Mouse (Mus musculus) brain, embryonic 14.5 days (tissue): ENCODE results near the gene Ribc2. TPM values are rescaled to one million over a fixed set of nuclear protein-coding genes. Genes with fewer than 3 reads are reported as not detected.
A peak's percentile ranks its signal among the peaks of the same experiment; 100 is the strongest.

Experiments used
- DNase-seq: peaks from one replicate; pipeline ENCODE4 v3.0.0-alpha.2; 2011; ENCODE audit warnings: low read depth
- CTCF ChIP-seq: fragments of 200-500 bp; IDR thresholded peaks from 2 replicates; pipeline ENCODE4 v1.5.1; 2012; ENCODE audit warnings: inconsistent platforms, mild to moderate bottlenecking, moderate library complexity, borderline replicate concordance; ENCODE audit not compliant: insufficient read depth, insufficient read length; ENCODE audit errors: extremely low read depth
- POLR2A ChIP-seq: fragments of 200-500 bp; IDR thresholded peaks from 2 replicates; pipeline ENCODE4 v1.6.1; 2012; ENCODE audit warnings: mild to moderate bottlenecking, inconsistent platforms, borderline replicate concordance; ENCODE audit not compliant: poor library complexity, insufficient read depth, insufficient read length, severe bottlenecking; ENCODE audit errors: extremely low read depth
- polyA plus RNA-seq: library from polyadenylated mRNA; depleted of rRNA; stranded (reverse); fragments of >200 nt; gene quantifications from 2 replicates; pipeline ENCODE4 v1.2.3, GENCODE M21; 2012

Ribc2 gene
- polyA plus RNA-seq, 1 experiment, result 0.59 TPM

- DNase-seq, result no peak
- no peak for TF ChIP-seq POLR2A
- no peak for TF ChIP-seq CTCF
Observed at GRCm38 (mm10) chr15:85154091-85154490, 22.2 kb downstream of the Ribc2 start.

DNA sequence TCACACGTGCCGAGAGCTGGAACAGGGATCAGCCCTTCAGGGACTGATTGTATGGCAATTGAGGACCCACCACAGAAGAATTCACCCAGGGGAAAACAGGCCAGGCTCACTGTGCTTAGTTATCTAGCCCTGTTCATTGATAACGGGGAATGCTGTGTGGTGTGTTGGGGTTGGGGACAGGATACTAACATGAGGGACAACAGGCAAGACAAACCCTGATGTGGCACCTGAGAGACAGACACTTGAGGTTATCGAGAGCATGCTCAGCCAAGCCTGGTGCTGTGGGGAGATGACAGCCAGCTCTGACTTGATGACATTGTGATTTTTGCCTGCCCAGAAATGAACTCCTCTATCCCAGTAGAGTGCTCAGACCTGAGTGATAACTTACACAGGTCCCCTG lies 24.3 kb downstream of the Ribc2 start:
- DNase-seq, result no peak
- TF ChIP-seq CTCF, result no peak
- no peak for TF ChIP-seq POLR2A

- TF ChIP-seq POLR2A (no peak), CTCF (no peak)
Observed at GRCm38 (mm10) chr15:85161416-85161815, 29.5 kb downstream of the Ribc2 start.

GRCm38 (mm10) chr15:85162693-85163663 lies 31.1 kb downstream of the Ribc2 start:
- no peak for TF ChIP-seq CTCF
- TF ChIP-seq POLR2A, result no peak
- DNase-seq, result peak; percentile 13

More at GRCm38 (mm10) chr15:85161416-85161815, 29.5 kb downstream of the Ribc2 start:
- no peak for DNase-seq

GRCm38 (mm10) chr15:85166433-85166933 lies 34.6 kb downstream of the Ribc2 start:
- peak; percentile 79 for DNase-seq
- no peak for TF ChIP-seq CTCF
- TF ChIP-seq POLR2A, result no peak

DNA sequence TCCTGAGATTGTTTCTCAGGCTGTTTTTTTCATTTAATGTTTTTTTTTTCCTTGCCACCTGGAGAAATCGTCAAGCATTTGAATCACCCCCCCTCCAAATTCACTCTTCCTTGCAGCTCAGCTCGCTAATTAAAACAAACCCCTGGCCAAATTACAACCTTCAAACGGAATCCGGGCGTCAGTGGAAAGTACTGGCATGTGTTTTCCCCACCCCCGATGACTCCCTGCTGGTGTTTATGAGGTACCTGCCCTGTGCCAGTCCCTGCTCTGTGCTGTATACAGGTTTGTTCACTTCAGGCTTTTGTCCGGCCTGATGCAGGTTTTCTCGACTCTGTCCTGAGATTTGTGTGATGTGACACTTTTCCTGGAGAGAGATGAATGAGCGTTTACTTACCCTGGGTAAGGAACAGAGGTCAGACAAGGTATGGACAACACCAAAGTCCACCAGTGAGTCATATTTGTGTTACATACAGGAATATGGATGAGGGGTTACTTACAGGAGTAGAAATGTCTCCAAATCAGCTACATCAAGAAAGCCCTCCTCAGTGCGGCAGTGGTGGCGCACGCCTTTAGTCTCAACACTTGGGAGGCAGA lies 35.3 kb downstream of the Ribc2 start:
- DNase-seq, result peak; percentile 54

DNA sequence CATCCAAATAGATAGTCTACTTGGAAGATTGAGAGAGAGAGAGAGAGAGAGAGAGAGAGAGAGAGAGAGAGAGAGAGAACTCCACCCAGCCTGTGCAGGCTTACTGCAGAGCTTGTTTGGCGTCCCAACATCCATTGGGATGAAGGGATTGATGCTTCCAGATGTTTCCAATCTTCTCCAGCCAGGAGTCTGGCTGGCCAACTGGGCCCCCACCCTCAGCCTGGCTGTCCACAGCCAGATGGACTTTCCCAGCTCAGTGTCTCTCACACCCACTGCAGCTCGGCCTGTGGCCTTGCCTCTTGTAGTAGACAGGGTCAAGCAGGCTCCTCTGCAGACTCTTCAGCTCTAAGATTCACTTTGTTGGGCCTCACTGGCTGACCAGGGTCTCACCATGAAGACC lies 40.2 kb downstream of the Ribc2 start:
- no peak for DNase-seq
- TF ChIP-seq POLR2A, result no peak
- TF ChIP-seq CTCF, result no peak

More for the DNA sequence above, 35.3 kb downstream of the Ribc2 start:
- TF ChIP-seq POLR2A, result no peak
- no peak for TF ChIP-seq CTCF

DNA sequence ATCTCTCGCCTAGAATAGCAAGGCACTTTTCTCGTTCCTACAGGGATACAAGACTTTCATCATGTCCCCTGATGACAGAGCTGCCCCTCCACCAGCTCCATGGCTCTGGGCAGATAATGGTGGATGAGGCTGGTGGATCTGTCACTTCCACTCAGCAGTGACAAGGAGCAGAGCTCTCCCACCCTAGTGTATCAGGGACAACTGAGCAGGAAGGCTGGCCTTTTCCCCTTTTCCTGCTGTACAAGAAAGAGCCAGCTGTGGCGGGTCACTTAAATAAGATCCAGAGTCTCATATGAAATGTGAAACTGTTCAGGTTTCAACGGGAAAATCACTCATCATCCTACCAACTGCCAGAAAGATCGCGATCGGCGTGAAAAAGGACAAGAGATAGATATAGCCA lies 41.5 kb downstream of the Ribc2 start:
- peak; percentile 6 for DNase-seq
- TF ChIP-seq POLR2A (no peak), CTCF (no peak)

DNA sequence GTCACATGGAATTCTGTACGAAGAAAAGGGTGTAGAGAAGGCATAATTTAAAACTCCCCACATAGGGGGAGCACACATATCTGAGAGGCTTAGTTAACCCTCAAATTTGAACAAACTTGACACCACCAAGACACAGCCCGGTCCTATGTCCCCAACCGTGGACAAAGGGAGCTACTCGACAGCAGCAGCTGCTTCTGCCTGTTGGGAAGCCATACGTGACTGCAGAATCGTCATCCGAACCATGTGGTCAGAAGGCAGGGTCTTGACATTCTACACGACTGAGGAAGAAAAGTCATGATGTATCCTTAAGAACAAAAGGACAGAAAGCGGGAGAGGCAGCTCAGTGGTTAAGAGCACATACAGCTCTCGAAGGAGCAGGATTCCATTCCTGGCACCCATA lies 42.2 kb downstream of the Ribc2 start:
- DNase-seq, result no peak
- TF ChIP-seq POLR2A, result no peak
- no peak for TF ChIP-seq CTCF

DNA sequence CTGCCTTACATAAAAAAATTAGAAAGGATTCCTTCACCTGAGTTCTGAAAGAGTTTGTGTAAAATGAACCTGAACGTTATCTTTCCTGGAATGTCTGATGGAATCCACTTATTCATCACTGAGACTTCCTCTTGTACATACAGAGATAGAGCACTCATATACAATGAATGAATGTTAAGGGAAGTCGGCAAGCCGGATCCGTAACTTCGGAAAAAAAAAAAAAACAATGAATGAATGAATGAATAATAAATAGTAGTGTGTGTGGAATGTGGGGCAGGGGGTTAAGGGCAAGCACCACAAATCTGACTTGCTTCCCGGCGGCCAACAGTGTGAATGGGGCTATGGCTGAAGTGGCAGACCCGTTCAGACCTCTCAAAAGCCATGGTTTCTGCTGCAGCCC lies 45.7 kb downstream of the Ribc2 start:
- DNase-seq, result peak; percentile 82
- TF ChIP-seq CTCF, result no peak
- TF ChIP-seq POLR2A, result no peak

DNA sequence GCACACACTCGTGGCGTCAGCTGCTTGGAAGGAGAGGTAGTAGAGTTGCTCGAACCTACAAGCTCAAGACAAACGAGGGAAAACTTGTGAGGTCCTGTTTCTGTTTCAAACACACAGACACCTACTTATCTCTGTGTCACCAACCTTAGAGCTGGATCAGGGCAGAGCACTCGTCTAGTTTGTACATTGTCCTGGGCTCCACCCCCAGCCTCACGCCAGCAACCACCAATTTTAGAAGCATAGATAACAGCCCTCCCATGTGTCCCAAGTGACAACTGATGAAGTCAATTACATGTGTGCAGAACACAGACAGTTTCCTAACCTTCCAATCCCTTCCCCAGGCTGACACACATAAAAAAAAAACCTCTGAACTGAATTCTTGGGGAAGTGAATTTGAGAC lies 46.3 kb downstream of the Ribc2 start:
- TF ChIP-seq CTCF, result no peak
- DNase-seq, result no peak

DNA sequence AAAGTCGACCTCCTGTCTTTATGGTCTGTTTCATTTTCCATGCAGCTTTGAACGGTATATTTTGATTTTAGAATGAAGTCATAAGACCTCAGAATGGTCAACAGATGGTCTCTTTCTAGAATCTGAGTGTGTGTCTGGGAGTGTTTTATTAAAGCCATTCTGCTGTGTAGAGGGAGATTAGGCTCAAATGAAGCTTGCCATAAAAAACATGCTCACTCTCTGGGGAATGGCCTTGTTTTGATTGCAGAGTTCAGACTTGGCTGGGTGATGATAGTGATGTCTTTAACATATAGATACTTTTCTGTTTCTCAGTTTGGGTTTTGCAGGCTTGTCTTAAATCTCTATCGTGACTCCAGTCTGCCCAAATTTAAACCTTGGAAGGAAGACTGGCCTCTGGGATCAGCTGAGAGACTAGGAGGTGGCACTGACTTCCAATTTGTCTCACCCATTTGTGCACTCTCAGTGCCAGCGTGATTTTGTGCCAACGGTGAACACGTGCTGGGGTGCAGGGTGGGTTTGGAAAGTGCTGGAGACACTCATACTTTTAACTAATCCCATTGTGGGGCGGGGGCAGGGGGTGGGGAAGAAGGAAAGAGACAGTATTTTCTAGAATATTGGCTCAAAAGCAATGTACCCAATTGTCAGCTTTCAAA lies 47.8 kb downstream of the Ribc2 start:
- TF ChIP-seq CTCF (no peak), POLR2A (no peak)

GRCm38 (mm10) chr15:85180368-85180767 lies 48.5 kb downstream of the Ribc2 start:
- peak; percentile 73 for DNase-seq
- TF ChIP-seq POLR2A (no peak), CTCF (no peak)

More for the DNA sequence above, 47.8 kb downstream of the Ribc2 start:
- peak; percentile 47 for DNase-seq
